Mouse (Mus musculus) 416B (cell line): ENCODE measurements around the gene Gpr155.

ENCODE experiments used
- DNase-seq: peaks from one replicate; pipeline ENCODE4 v3.0.0; 2011; ENCODE audit warnings: low read depth

Gene Gpr155

DNA sequence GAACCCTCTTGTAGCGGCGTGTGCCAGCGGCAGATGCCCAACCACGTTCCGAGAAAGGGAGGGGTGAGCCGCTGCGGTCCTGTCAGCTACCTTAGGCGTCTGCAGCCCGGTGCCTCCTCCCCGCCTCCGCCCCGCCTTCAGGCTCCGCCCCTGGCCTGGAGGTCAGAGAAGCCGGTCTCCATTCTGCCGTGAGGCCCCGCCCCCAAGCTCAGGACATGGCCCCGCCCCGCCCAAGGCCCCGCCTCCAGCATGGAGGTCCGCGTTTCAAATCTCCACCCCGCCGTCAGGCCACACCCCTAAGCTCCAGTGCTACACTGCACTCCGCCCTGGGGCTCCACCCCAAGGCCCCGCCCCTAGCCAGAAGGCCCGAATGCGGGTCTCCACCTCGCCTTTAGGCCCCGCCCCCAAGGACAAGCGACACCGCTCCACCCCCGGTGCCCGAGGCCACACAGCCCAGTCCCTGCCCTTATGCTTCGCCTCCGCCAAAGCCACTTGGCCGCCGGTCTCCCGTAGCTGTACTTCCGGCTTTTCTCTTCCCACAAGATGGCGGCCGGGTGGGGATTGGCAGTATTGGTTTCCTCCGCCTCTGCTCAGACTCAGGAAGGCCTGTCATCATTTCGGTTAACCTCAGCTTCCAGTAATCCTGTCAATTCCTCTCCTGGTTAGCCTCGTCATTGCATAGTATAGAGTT is at the start of gene Gpr155:
Gene Gpr155 (minus strand): TSS at position 217 of the 691 bp plus-strand sequence.
- DNase-seq: peak; percentile 100

DNA sequence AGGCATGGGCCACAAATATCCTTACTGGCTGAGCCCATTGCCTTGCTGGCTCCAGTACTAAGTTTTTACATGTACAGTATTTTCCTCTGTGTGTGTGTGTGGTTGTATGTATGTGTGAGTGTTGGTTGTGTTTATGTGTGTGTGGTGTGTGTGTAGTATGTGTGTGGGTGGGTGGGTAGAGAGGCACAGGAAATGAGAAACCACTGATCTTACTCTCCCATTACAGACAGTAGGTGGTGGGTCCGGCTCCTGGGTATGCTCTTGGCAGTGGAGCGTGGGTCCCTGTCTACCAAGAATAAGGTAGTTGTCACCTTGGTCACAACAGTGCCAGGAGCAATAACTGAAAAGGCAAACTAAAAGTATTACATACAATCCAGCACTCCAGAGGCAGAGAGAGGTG is 49.5 kb upstream of the Gpr155 start:
- DNase-seq: no peak

DNA sequence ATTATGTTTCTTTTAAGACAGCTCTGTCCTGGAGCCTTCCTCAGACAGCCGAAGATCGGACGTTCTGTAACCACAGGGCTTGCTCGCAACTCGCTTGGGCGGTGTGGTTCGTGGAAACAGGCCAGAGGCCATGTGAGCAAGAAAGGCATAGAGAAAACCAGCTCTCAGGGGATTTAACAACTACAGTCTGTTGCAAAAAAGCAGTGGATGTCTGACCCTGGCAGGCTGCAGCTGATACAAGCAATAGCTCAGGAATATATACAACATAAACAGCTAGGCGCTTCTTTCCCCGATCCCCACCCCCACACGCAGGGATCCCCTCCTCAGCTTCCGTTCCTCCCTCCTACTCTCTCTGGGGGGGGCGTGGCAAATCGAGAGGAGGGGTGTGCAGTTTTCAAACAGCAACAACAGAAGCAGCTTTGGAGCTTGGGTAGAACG is 45.6 kb upstream of the Gpr155 start:
- DNase-seq: no peak

DNA sequence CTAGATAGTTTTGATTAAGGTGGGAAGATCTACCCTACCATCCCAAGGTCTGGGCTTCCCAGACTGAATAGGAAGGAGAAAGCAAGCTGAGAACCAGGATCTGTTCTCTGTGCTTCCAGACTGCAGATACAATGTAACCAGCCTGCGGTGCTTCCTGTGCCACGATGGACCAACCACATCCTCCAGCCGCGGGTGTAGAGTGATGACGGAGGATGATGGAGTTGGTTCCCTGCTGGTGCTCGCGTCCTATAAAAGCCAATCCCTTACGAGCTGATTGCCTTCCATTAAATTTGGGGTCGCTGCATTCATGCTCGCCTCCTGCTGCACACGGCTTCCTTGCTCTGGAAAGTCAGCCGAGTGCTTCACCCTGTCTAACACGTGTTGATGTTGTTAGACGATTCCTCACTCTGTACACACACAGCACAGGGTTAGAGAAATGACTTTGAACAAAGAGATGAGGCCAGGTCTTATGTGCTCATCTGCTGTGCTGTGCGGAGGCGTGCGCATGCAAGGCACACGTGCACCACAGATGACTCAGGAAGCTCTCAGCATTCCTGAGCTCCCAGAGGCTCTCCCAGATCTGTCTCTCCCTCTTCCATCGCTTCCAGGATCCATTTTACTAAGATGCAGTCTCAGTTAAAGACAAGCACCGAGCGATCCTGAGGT is 42.6 kb upstream of the Gpr155 start:
- DNase-seq: no peak

DNA sequence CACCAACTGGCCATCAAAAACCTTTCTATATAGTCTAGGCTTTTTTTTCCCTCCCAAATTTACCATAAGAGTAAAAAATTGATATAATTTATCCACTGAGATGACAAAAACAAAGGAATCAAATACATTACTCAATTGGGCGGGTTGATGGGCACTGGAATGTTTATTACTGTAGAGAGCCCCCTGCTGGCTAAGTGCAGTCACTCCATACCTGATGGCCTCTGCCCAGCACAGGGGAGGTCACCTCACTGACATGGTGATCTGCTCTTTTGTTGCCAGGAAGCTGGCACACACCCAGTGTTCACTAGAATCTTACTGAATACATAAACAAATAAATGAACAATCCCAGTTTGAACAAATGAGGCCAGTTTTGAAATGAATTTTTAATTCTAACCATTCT is 40.9 kb upstream of the Gpr155 start:
- DNase-seq: peak; percentile 61

DNA sequence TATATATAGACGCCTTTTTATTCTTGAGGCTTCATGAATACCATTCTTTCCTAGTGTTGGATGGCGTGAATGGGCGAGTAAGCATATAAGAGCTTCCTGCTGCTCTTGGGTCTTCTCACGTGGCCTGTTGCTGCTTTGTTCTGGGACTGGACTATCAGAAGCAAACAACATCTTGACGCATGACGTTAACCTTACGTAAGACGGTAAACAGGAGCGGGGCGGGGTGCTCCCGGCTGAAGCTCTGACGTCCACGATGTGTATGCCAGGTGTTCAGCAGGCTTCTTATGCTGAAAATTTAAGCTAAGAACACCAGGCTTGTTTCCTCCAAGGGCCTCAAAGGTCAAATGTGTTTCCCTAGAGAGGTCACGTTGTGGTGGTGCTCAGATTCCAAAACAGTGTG is 39.5 kb upstream of the Gpr155 start:
- no peak for DNase-seq

DNA sequence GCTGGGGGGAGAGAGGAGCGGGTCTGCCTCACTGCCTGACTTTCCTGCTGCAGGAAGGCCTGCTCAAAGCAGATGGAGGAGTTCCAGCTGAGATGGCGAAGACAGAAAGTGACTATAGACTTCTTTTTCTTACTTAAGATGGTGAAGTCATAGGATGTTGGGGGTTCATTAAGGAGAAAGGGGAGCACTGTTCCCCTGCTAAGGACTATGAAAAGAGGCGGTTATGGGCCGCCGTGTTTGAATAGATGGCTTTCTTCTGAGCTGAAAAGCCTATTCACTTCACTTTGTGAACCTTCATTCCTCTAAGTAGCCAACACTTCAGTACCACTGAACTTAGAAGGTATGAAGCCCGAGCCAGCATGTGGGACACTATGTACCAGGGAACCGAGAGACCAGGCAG is 33.4 kb upstream of the Gpr155 start:
- no peak for DNase-seq

DNA sequence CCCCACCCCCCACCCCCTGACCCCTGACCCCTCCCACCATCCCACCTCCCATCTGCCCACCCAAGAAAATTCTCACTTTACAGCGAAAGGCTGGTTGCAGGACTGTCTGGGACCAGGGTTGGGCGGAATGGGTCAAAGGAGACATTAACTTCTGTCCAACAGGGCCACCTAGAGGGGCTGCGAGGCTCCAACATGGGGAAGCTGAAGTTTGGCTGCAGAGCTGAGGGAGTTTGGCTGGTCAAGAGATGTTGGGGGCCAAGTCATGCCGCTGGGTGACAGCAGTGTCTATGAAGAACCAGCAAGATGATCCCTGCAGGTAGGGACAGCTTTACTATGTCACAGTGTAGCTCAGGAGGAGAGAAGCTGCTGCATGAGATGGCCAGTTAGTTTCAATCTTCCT is 32.9 kb upstream of the Gpr155 start:
- peak; percentile 64 for DNase-seq

DNA sequence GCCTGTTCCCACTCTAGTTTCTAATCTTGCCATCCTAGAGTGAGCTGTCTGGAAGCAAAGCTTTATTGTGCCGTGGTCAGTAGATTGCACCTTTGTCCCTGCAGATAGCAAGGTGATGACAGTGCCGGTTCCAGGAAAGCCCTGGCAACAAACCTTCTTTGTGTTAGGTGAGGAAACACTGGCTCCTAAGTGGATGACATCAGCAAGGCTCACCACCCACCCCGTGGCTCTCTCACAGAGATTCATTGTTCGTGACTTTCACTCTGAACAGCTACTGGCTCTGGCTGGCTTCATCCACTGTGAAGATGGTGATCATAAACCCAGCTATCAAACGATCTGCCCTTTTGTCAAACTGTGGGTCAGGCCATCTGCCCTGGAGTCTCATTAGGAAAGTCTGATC is 29.5 kb upstream of the Gpr155 start:
- DNase-seq: no peak

DNA sequence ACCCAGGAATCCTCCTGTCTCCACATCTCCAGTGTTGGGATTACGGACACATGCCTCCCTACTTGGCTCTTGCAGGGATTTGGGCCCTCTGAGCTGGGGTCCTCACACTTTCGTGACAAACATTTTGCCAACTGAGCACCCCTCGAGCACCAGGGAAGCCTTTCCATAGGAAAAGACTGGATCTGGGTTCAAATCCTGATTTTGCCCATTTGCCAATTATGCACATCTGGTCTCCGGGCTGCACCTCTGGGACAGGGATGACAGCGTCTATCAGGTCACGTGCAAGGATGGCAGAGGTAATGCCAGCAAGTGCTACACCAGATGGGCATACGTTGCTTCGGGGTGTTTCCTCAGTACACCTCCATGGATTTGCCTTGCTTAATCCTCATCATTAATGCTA is 23.7 kb upstream of the Gpr155 start:
- no peak for DNase-seq

DNA sequence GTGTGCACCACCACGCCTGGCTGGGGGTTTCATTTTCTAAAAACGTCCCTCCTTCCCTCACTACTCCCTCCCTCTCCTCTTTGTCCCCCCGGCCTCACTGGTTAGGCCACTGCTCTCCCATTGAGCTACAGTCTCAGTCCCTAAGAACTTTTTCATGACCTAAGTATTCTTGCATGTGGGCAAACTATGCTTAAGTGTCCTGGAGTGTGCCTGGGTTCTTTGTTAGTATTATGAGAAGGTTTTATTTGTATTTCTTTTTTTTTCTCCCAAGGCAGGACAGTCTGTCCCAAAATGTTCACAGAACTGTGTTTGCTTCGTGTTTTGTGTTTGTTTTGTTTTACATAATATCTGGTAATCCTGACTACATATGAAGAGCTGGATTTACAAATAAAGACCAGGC is 21.3 kb upstream of the Gpr155 start:
- DNase-seq: no peak

DNA sequence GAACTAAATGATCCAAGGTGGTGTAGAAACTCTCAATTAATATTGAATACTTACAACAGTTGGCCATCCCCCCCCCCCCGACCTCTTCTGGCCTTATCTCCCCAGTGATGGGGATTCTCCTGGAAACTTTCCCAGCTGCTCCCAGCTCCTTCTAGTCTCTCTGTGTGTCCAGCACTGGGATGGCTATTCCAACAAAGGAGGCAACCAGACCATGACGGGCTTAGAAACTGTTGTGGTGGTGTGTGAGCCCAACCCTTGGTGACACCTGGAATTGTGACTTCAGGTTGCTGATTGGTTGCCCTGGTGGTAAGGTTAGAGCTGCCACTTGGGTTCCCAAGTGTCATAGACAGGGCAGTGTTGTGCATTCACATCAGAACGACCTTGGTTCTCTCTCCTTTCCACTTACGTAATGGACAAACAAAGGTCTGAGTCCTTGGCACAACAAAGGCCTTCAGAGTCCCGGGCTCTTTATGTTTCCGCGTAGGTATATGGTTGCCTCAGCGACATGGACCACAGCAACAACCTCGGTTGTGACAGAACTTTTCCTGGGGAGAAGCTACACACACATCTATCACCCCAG is 20.1 kb upstream of the Gpr155 start:
- no peak for DNase-seq

DNA sequence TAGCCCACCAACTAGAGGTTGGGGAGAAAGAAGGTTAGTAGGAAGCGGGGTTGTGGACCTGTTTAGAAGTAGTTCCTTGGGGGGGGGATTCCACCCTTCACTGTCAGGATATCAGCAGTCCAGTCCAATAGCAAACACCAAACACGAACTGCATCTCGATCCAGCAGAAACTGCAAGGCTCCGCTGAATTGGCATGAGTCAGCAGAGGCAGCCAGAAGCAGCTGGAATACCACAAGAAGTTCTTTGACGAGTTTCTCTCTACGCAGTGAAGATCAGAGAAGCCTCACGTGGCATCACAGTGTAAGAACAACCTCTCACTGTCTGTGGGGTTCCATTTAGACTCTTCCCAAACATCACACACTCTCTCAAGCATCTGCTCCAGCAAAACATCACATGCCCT is 18.6 kb upstream of the Gpr155 start:
- DNase-seq: no peak

DNA sequence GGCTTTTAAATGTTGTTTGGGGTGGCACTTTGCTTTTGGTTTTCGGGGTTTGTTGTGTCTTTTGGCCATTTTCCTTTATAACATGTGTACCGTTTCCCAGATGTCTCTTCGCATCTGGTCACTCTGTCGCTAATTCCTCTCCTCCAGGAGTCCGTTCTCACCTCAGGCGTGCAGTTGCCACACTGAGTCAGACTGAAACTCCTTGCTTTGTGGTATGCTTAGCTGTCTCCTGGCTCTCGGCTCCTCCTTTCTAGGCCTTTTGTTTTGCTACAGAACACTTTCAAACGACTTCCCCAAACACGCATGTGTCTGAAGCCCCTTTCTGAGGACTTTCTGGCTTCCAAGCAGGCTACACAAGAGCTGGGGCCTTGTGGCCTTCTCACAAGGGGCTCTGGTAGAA is 18.1 kb upstream of the Gpr155 start:
- DNase-seq: no peak

DNA sequence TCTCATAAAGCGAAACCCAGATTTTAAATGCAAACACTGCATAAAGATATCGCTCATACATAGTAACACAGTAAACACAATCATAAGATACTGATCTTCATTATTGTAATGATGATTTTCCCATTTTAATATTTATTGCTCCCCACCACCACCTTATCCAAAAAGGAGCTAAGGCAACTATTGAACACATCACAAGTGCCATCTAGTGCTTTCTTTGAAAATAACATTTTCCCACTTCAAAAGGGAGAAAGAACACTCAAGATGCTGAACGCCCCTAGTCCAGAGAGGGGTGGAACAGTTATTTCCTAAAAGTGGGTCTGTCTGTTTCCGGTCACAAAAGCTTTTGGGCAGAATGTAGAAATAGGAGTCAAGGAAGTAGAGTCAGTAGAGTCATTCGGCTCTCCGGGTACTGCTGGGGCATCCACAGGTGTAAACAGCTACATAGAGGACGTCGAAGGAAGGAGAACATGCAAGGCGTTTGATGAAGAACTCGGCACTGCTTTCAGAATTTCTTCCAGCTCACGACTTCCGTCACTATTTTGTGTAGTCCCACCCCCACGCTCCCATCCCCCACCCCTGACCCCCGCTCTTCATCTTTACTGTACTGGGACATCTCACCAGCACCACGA is 17.1 kb upstream of the Gpr155 start:
- DNase-seq: peak; percentile 25

DNA sequence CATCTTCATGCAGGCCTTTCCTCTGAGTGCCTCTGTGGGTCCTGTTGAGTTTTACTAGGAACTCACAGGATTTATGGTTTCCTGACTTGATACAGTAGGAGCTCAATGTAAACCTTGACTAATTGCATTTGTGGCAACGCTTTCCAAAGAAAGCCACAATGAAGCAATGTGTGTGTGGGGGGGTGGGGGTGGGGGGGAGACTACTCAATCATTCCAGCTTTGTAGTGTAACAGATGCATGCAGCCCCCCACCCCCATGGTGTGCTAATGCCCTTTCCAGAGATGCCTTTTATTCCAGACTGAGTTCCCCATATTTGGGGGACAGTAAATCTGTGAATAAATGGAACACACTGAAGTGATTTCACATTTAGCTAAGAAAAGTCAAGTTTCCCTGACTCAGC is 15.3 kb upstream of the Gpr155 start:
- DNase-seq: no peak

DNA sequence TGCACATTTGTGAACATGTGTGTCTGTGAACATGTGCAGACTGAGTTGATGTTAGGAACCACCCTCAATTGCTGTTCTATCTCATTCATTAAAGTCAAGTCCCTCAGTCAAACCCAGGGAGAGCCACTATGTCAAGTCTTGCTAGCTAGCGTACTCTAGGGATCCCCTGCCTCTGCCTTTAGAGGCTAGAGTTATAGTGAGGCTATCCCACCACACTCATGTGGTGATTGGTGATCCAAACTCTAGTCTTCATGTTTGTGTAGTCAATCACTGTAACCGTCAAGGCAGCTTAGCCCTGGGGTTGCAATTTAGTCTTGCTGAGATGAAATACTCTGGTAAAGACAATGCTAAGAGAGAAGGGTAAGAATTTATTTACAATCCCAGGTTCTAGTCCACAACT is 11.1 kb upstream of the Gpr155 start:
- no peak for DNase-seq

DNA sequence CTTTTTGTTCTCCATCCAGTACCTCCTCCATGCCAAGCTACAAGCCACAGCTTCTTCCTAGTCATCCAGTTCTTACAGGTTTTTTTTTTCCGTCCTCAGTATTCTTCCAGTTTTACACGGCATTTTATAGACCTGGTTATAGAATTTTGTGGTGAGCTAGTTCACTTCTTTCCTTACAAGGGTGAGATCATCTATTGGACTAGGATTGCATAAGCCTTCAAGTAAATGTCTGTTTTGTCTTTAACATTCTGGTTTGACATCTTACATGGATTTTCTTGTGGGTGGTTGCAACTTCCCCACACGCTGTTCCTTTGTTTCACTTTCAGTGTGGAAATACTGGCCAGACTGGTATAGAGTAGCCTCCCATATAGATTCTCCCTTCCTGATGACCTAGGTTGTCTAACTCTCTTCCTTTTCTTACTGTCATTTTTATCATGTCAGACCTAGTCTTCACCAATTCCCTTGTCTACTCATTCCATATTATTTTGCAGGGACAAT is 10.5 kb upstream of the Gpr155 start:
- peak; percentile 46 for DNase-seq

DNA sequence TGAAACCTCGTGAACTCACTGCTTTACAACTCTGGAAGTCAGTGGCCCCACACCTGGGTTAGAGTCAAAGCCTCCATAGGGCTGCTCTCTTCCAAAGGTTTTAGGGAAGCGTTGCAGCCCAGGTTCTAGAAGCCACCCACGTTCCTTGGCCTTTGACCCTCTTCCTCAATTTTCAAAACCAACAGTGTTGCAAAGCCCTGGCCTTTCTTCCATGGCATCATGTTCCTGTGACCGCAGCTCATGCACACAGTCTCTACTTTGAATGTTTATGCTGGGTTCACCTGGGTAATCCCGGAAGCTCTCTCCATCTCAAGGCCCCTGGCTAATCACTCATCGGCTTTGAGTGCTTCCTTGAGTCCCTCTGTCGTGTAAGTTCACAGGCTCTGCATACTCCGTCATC is 9.1 kb upstream of the Gpr155 start:
- no peak for DNase-seq

DNA sequence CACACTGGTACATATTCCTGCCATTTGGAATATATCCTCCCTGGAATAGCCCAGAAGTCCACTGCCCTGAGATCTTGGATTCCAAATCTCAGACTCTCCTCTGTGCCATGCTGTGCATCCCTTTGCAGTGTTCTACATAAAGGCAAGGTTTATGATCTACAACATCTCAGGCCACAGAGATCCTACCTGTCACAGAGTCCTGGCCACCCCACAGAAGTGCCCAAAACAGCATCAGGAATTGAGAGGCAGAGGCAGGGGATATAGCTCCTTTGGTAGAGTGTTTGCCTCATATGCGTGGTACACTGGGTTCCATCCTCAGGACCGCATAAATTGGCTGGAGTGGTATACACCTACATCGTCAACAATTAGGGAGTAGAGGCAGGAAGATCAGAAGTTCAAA is 8.1 kb upstream of the Gpr155 start:
- DNase-seq: no peak

DNA sequence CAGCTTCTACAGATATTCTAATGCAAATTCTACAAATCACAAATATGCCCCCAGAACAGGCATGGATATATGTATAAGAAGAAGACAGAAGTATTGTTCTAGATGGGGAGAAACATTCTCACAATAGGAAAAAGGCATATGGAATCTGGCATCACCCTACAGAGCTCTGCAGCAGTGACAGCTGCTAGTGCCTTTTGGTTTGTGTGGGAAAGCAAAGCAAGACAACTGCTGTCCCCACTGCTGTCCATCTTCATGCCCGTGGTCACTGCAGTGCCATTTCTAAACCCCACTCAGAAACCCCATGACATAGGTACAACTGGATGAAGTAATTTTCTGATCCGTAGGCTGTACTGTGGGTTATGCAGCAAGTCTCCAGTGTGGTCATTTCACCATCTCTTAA is 6.4 kb upstream of the Gpr155 start:
- no peak for DNase-seq

DNA sequence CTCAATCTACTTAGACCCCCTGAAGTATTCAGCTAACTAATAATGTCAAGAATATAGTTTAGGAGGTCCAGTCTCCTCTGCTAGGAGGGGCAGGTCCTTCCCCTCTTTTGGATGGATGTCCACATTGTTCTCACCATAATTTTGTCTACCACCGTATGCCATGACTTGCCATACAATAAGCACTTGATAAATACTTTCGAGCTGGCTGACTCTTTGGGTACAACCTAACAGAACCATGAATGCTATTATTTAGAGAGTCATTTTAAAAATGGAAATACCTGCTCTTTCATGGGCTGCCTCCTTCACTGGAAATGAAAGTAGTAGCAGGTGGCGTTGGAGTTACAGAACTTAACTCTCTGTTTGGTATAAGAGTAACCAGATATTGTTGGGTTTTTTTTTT is 3.6 kb upstream of the Gpr155 start:
- DNase-seq: no peak

DNA sequence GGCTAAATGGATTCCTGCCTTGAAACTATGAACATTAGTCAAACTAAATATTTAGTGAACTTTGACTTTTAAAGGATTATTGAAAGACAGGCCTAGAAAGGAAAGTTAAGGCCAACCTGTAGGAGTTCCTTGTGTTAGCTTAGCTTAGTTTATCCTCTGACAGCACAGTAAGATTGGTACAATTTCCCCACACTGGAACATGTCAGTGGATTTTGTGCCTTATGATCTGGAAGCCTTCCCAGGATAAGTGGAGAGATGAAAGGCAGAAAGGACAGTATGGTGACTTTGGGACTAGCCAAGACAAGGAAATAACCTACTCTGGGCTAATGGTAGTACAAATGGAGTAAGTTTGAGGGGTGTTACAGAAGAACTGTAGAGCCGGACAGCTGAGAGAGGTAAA is 1.4 kb upstream of the Gpr155 start:
- no peak for DNase-seq
